Mouse (Mus musculus): ENCODE data around the gene Amh.
A peak's percentile ranks its signal among the peaks of the same experiment; 100 is the strongest.

The Amh gene

GRCm38 (mm10) chr10:80804916-80805315 lies at the start of gene Amh:
Gene Amh, plus strand, starts transcription at chr10:80805243.
- no peak for DNase-seq (ENCODE audit: low spot score)

- no peak for DNase-seq (ENCODE audit: low spot score)
These were observed 49.6 kb upstream of the Amh start for GRCm38 (mm10) chr10:80755291-80756015.

- peak; percentile 17 for DNase-seq (ENCODE audit: low spot score)
These were observed 48.9 kb upstream of the Amh start for GRCm38 (mm10) chr10:80756099-80756498.

- DNase-seq (ENCODE audit: low spot score): no peak
These were observed 48.5 kb upstream of the Amh start for GRCm38 (mm10) chr10:80756509-80756908.

GRCm38 (mm10) chr10:80756967-80757366 lies 48.1 kb upstream of the Amh start:
- DNase-seq (ENCODE audit: low spot score): no peak

- DNase-seq (ENCODE audit: low spot score): peak; percentile 75
These were observed 47.3 kb upstream of the Amh start for GRCm38 (mm10) chr10:80757717-80758116.

- no peak for DNase-seq (ENCODE audit: low spot score)
These were observed 46.4 kb upstream of the Amh start for GRCm38 (mm10) chr10:80758651-80759050.

- no peak for DNase-seq (ENCODE audit: low spot score)
These were observed 44.2 kb upstream of the Amh start for GRCm38 (mm10) chr10:80760596-80761524.

GRCm38 (mm10) chr10:80761821-80762220 lies 43.2 kb upstream of the Amh start:
- DNase-seq (ENCODE audit: low spot score): no peak

- DNase-seq (ENCODE audit: low spot score): no peak
These were observed 41.5 kb upstream of the Amh start for GRCm38 (mm10) chr10:80763502-80763901.

GRCm38 (mm10) chr10:80765746-80766145 lies 39.3 kb upstream of the Amh start:
- DNase-seq (ENCODE audit: low spot score): no peak

GRCm38 (mm10) chr10:80766161-80766815 lies 38.8 kb upstream of the Amh start:
- DNase-seq (ENCODE audit: low spot score): peak; percentile 11

- no peak for DNase-seq (ENCODE audit: low spot score)
These were observed 36.7 kb upstream of the Amh start for GRCm38 (mm10) chr10:80768365-80768764.

- DNase-seq (ENCODE audit: low spot score): no peak
These were observed 31.2 kb upstream of the Amh start for GRCm38 (mm10) chr10:80773816-80774215.

GRCm38 (mm10) chr10:80774549-80774948 lies 30.5 kb upstream of the Amh start:
- DNase-seq (ENCODE audit: low spot score): peak; percentile 80

GRCm38 (mm10) chr10:80774981-80775380 lies 30.1 kb upstream of the Amh start:
- no peak for DNase-seq (ENCODE audit: low spot score)

- no peak for DNase-seq (ENCODE audit: low spot score)
These were observed 29.3 kb upstream of the Amh start for GRCm38 (mm10) chr10:80775731-80776130.

GRCm38 (mm10) chr10:80776358-80776869 lies 28.6 kb upstream of the Amh start:
- no peak for DNase-seq (ENCODE audit: low spot score)

GRCm38 (mm10) chr10:80777123-80777522 lies 27.9 kb upstream of the Amh start:
- no peak for DNase-seq (ENCODE audit: low spot score)

- no peak for DNase-seq (ENCODE audit: low spot score)
These were observed 25.5 kb upstream of the Amh start for GRCm38 (mm10) chr10:80779565-80779964.

- DNase-seq (ENCODE audit: low spot score): no peak
These were observed 20.7 kb upstream of the Amh start for GRCm38 (mm10) chr10:80784302-80784701.

GRCm38 (mm10) chr10:80784871-80785270 lies 20.2 kb upstream of the Amh start:
- no peak for DNase-seq (ENCODE audit: low spot score)

Data from embryo, embryonic 10 days (tissue).